ENCODE assay signal across 12 mouse cellular contexts in genomic region chr16:96370213-96370612, GRCm38 (mm10).
DNase-seq lines count a peak whose midpoint lies in the region; ATAC-seq and TF ChIP-seq lines count a peak whose summit lies in the region.
"Had no signal": no experiment of that assay in that cellular context is flagged by ENCODE, and none has a peak within 500 bp of the region (broad histone marks: within the 10 kb centered on the region; RNA-seq: fewer than 3 reads in every experiment).

No protein-coding gene starts in this region.

- no peaks in the 10 kb centered on the region; the same call in 1 of the 2 replicates for H3K36me3 ChIP-seq in intestine, postnatal 0 days (ENCODE audit: control insufficient read depth, insufficient read depth)
- H3K36me3 ChIP-seq: midbrain, embryonic 15.5 days had no signal

- no peak overlapping the region for H3K9ac ChIP-seq in intestine, postnatal 0 days (ENCODE audit: low read depth, low read length)
- H3K9ac ChIP-seq: midbrain, embryonic 15.5 days had no signal

- H3K9me3 ChIP-seq in intestine, postnatal 0 days (ENCODE audit: control insufficient read depth), result no peaks in the 10 kb centered on the region
- H3K9me3 ChIP-seq: midbrain, embryonic 15.5 days had no signal

- no peaks in the 10 kb centered on the region for H3K27me3 ChIP-seq in intestine, postnatal 0 days (replicated peaks; ENCODE audit: control insufficient read depth, insufficient read depth, low read length)
- H3K27me3 ChIP-seq: midbrain, embryonic 15.5 days had no signal

- ATAC-seq in intestine, postnatal 0 days, result peak; percentile 89
- ATAC-seq in megakaryocyte-erythroid progenitor cell, adult 5-6 weeks (replicated peaks; ENCODE audit: low FRiP score, low TSS enrichment, poor library complexity, severe bottlenecking), result peak; percentile 52; the same call in 1 of the 2 replicates
- ATAC-seq: inflammation-experienced regulatory T-cells, adult 6 months; midbrain, embryonic 15.5 days had no signal

- no peak overlapping the region for H3K4me2 ChIP-seq in intestine, postnatal 0 days (replicated peaks; ENCODE audit: low read depth)
- H3K4me2 ChIP-seq: midbrain, embryonic 15.5 days had no signal

- peak; percentile 6 for DNase-seq in thymus, postnatal 0 days (ENCODE audit: low spot score)
- DNase-seq in thymus, postnatal 36 days, result no peak
- no peak for DNase-seq in gastrocnemius, adult 18-20 months (ENCODE audit: low spot score)
- no peak for DNase-seq in embryo, embryonic 10 days (ENCODE audit: low spot score)
- DNase-seq in left cerebral cortex, postnatal 36 days (ENCODE audit: low spot score in 2 of 2), result no peak
- DNase-seq: adrenal gland, postnatal 14 days; heart, adult 18-20 months had no signal

- no peak for TF ChIP-seq CTCF in intestine, postnatal 0 days (IDR thresholded peaks at IDR 0.05; ENCODE audit: low read depth)

- WGBS in intestine, postnatal 0 days, result 34% methylated on average over 2 of the region's 2 CpGs

- H3K4me3 ChIP-seq in intestine, postnatal 0 days (ENCODE audit: low read depth, low read length), result no peak overlapping the region
- H3K4me3 ChIP-seq: erythroblast, embryonic 14.5 days; midbrain, embryonic 15.5 days had no signal

- intact Hi-C loops in left cerebral cortex, postnatal 36 days (cut with DNase I), result no loop called here

- H3K4me1 ChIP-seq in intestine, postnatal 0 days (replicated peaks; ENCODE audit: control insufficient read depth, insufficient read depth, low read length), result peaks cover 7% of the 10 kb centered on the region; the same call in 1 of the 2 replicates
- H3K4me1 ChIP-seq: midbrain, embryonic 15.5 days had no signal

- peak overlapping the region; percentile 31; the same call in 1 of the 2 replicates for H3K27ac ChIP-seq in intestine, postnatal 0 days (ENCODE audit: low read depth, low read length)
- H3K27ac ChIP-seq: midbrain, embryonic 15.5 days had no signal
